Mouse (Mus musculus) hindbrain, embryonic 11.5 days (tissue): ENCODE data around the gene Arhgap10. TPM values are rescaled to one million over a fixed set of nuclear protein-coding genes. Genes with fewer than 3 reads are reported as not detected.

ENCODE experiments used
- ATAC-seq: fragments of 200-750 bp; cut with Nextera tagmentation; 2 replicates; pipeline ENCODE4 v1.8.0; 2017; ENCODE audit warnings: mild to moderate bottlenecking, moderate TSS enrichment, moderate library complexity; ENCODE audit not compliant: low FRiP score
- DNase-seq: peaks from one replicate; pipeline ENCODE4 v3.0.0-alpha.2; 2015; ENCODE audit warnings: low spot score
- H3K27ac ChIP-seq: fragments of 300-500 bp; sonication (generic); 2 replicates; pipeline ENCODE4 v1.5.1; 2014; ENCODE audit warnings: mild to moderate bottlenecking, low read depth, low read length
- H3K27me3 ChIP-seq: fragments of 300-500 bp; sonication (generic); 2 replicates; pipeline ENCODE4 v1.6.1; 2014; ENCODE audit warnings: mild to moderate bottlenecking, low read length, moderate library complexity, mixed read lengths; ENCODE audit not compliant: control insufficient read depth, insufficient read depth
- H3K36me3 ChIP-seq: fragments of 300-500 bp; sonication (generic); 2 replicates; pipeline ENCODE4 v1.6.1; 2014; ENCODE audit warnings: mild to moderate bottlenecking, low read length, moderate library complexity, mixed read lengths; ENCODE audit not compliant: control insufficient read depth, insufficient read depth
- H3K4me1 ChIP-seq: fragments of 300-500 bp; sonication (generic); replicated peaks from 2 replicates; pipeline ENCODE4 v1.6.1; 2014; ENCODE audit warnings: low read length, mixed read lengths; ENCODE audit not compliant: control insufficient read depth, insufficient read depth
- H3K4me2 ChIP-seq: fragments of 300-500 bp; sonication (generic); replicated peaks from 2 replicates; pipeline ENCODE4 v1.6.1; 2014; ENCODE audit warnings: mild to moderate bottlenecking, low read depth, low read length
- H3K4me3 ChIP-seq: fragments of 300-500 bp; sonication (generic); 2 replicates; pipeline ENCODE4 v1.5.1; 2014; ENCODE audit warnings: low read depth, low read length
- H3K9ac ChIP-seq: fragments of 300-500 bp; sonication (generic); 2 replicates; pipeline ENCODE4 v1.6.1; 2014; ENCODE audit warnings: low read depth, low read length
- H3K9me3 ChIP-seq: fragments of 300-500 bp; sonication (generic); 2 replicates; pipeline ENCODE4 v1.6.1; 2016; ENCODE audit warnings: low read length; ENCODE audit not compliant: control insufficient read depth
- WGBS: fragments of 180-500 bp; shearing (Covaris S2); extraction: QIAGEN DNeasy Blood & Tissue Kit; methylation state at CpG from one replicate; pipeline ENCODE4 v1.1.7; 2014; 5-methylcytosine and 5-hydroxymethylcytosine counted together
- polyA plus RNA-seq: library from polyadenylated mRNA; unstranded; fragments of >200 nt; fragmentation: Nextera tagmentation; extraction: Ambion mirVana; gene quantifications from 2 replicates; pipeline ENCODE4 v1.2.1, GENCODE M21; 2014

Arhgap10 gene
- polyA plus RNA-seq, 1 experiment from 2014 or later: 15.4 TPM

GRCm38 (mm10) chr8:77422632-77423252 is 95.0 kb downstream of the Arhgap10 start:
- Histone ChIP-seq H3K9ac (no peak overlapping the region), H3K4me2 (no peak overlapping the region), H3K4me3 (no peak overlapping the region), H3K4me1 (no peaks in the 10 kb centered on the region), H3K36me3 (no peaks in the 10 kb centered on the region), H3K9me3 (no peaks in the 10 kb centered on the region), H3K27me3 (no peaks in the 10 kb centered on the region), H3K27ac (no peak overlapping the region)
- DNase-seq (no peak), ATAC-seq (no peak)
- 87% methylated on average over 15 of the region's 15 CpGs for WGBS

DNA sequence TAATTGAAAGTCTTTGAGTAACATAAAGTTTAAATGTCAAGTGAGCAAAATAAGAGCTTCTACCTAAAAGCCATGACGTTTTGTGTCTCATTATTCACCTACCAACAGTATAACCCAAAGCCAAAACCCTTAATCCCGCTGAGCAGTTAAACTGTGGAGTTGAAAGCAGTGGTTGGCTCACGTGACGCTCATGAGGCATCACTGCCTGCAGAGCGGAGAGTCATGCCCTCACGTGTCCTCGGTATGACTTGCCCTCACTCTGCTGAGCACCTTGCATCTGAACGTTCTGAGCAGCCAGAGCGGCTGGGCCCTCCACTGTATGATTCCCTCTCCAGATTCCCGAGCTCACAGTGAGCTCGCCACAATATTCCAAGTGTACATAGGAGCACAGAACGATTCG is 96.2 kb downstream of the Arhgap10 start:
- ATAC-seq (no peak), DNase-seq (no peak)
- Histone ChIP-seq H3K4me3 (no peak overlapping the region), H3K36me3 (no peaks in the 10 kb centered on the region), H3K4me2 (no peak overlapping the region), H3K9ac (no peak overlapping the region), H3K4me1 (no peaks in the 10 kb centered on the region), H3K27ac (no peak overlapping the region), H3K9me3 (no peaks in the 10 kb centered on the region), H3K27me3 (no peaks in the 10 kb centered on the region)
- WGBS: 93% methylated on average over 13 of the region's 13 CpGs

- no peaks in the 10 kb centered on the region for H3K27me3 ChIP-seq
- H3K27ac ChIP-seq: no peak overlapping the region
- H3K9me3 ChIP-seq: no peaks in the 10 kb centered on the region
- DNase-seq (peak; percentile 84), ATAC-seq (peak; percentile 55; the same call in 1 of the 2 replicates)
- no peak overlapping the region for H3K4me3 ChIP-seq
- WGBS: 51% methylated on average over 4 of the region's 4 CpGs
- no peak overlapping the region for H3K9ac ChIP-seq
- no peak overlapping the region for H3K4me2 ChIP-seq
- H3K36me3 ChIP-seq: no peaks in the 10 kb centered on the region
- H3K4me1 ChIP-seq: no peaks in the 10 kb centered on the region
Observed at GRCm38 (mm10) chr8:77419731-77420130, 98.0 kb downstream of the Arhgap10 start.

DNA sequence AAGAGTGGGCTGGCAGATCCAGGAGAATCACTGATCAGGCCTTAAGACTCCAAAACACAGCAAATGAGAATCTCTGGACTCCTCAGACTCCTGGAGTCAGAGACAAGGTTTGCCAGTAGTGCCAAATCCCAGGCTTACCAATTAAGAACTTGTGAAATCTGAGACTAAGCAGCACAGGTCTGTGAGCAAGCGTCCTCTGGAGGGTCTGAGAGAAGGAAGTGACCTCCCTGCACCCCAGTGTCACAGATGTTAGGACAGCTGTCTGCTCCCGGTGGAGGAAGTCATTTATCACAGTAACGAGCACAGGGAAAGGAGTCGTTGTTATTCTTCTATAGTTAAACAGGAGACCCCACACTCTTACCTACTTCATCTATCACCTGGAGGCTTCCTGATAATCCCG is 101.0 kb downstream of the Arhgap10 start:
- H3K9ac ChIP-seq: no peak overlapping the region
- ATAC-seq (no peak), DNase-seq (no peak)
- H3K4me2 ChIP-seq: no peak overlapping the region
- no peaks in the 10 kb centered on the region for H3K36me3 ChIP-seq
- WGBS: 16% methylated on average over 5 of the region's 5 CpGs
- no peaks in the 10 kb centered on the region for H3K27me3 ChIP-seq
- no peak overlapping the region for H3K4me3 ChIP-seq
- no peak overlapping the region for H3K27ac ChIP-seq
- H3K4me1 ChIP-seq: no peaks in the 10 kb centered on the region
- H3K9me3 ChIP-seq: no peaks in the 10 kb centered on the region

DNA sequence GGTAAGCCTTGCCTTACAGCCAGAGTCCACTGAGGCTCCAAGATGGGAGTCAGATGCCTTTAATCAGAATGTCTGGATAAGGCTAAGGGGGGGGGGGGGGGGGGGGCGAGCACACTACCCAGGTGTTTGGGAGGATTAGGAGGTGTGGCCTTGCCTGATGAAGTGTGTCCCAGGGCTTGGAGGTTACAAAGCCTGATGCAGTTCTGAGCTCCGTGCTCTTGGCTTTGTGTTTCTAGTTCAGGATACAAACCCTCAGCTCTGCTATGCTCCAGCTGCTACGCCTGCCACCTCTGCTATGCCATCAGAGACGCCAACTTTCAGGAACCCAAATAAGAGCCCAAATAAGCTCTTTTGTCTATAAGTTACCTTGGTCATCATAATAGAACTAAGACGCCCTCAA is 101.7 kb downstream of the Arhgap10 start:
- Histone ChIP-seq H3K4me2 (no peak overlapping the region), H3K36me3 (no peaks in the 10 kb centered on the region), H3K4me1 (no peaks in the 10 kb centered on the region), H3K27ac (no peak overlapping the region), H3K9me3 (no peaks in the 10 kb centered on the region), H3K4me3 (no peak overlapping the region), H3K27me3 (no peaks in the 10 kb centered on the region), H3K9ac (no peak overlapping the region)
- WGBS: 72% methylated on average over 4 of the region's 5 CpGs
- no peak for DNase-seq
- no peak for ATAC-seq

DNA sequence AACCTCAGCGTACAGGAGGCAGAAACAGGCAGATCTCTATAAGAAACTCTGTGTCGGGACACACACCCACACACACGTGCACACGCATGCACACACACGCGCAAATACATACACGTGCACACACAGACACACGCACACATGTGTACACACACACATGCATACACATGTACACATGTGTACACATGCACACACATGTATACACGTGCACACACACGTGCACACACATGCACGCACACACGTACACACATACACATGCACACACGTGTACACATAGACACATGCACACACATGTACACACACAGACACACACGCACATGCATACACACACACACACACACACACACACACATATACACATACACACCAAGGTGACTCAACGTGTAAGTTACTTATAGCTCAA is 106.5 kb downstream of the Arhgap10 start:
- Histone ChIP-seq H3K4me2 (no peak overlapping the region), H3K27ac (no peak overlapping the region), H3K9me3 (no peaks in the 10 kb centered on the region), H3K4me1 (no peaks in the 10 kb centered on the region), H3K4me3 (no peak overlapping the region), H3K9ac (no peak overlapping the region), H3K36me3 (no peaks in the 10 kb centered on the region), H3K27me3 (no peaks in the 10 kb centered on the region)
- 94% methylated on average over 15 of the region's 15 CpGs for WGBS
- ATAC-seq (no peak), DNase-seq (no peak)

- WGBS: 82% methylated on average over 9 of the region's 9 CpGs
- DNase-seq: no peak
Observed at GRCm38 (mm10) chr8:77410394-77410793, 107.4 kb downstream of the Arhgap10 start.

DNA sequence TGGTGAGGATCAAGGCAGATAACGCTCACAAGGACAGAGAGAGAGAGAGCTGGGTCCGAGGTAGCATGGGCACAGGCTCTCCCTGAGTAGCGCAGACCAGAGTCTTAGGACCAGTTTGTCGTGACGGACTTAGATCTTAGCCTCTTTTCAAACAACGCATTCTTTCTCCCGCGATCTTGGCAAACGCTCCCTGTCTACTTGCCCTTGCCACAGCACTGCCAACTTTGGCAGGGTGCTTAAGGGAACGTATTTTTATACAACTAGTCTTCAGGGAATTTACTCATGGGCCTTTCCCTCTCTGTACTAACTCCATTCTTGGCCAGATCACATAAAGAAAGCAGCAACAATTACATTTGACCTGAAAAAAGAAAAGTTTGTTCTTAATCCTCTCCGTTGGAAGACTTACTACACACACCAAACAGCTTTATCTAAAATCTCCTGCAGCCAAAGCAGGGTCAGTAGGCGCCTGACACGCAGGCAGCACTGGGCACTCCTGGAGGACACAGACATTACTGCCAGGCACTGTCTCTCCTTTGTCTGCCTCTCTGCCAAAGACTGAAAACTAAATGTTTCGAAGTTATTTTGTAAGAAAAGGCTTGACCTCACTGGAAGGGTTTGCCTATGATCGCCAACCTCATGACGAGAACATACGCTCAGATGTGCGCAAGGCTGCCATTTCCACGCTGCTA is 109.1 kb downstream of the Arhgap10 start:
- Histone ChIP-seq H3K9me3 (no peaks in the 10 kb centered on the region), H3K27me3 (no peaks in the 10 kb centered on the region), H3K4me1 (no peaks in the 10 kb centered on the region), H3K36me3 (no peaks in the 10 kb centered on the region), H3K4me2 (no peak overlapping the region), H3K27ac (no peak overlapping the region), H3K4me3 (no peak overlapping the region), H3K9ac (no peak overlapping the region)
- WGBS: 93% methylated on average over 19 of the region's 19 CpGs
- no peak for DNase-seq
- no peak for ATAC-seq

More at GRCm38 (mm10) chr8:77410394-77410793, 107.4 kb downstream of the Arhgap10 start:
- Histone ChIP-seq H3K9ac (no peak overlapping the region), H3K4me1 (no peaks in the 10 kb centered on the region), H3K4me2 (no peak overlapping the region), H3K27me3 (no peaks in the 10 kb centered on the region), H3K4me3 (no peak overlapping the region), H3K9me3 (no peaks in the 10 kb centered on the region), H3K36me3 (no peaks in the 10 kb centered on the region), H3K27ac (no peak overlapping the region)
- no peak for ATAC-seq

GRCm38 (mm10) chr8:77406846-77407245 is 110.9 kb downstream of the Arhgap10 start:
- no peak overlapping the region for H3K9ac ChIP-seq
- H3K4me2 ChIP-seq: no peak overlapping the region
- H3K27ac ChIP-seq: no peak overlapping the region
- ATAC-seq: peak; percentile 11; the same call in 1 of the 2 replicates
- H3K4me3 ChIP-seq: no peak overlapping the region
- DNase-seq: peak; percentile 54
- WGBS: 64% methylated on average over 13 of the region's 13 CpGs
- H3K9me3 ChIP-seq: no peaks in the 10 kb centered on the region
- H3K4me1 ChIP-seq: no peaks in the 10 kb centered on the region
- no peaks in the 10 kb centered on the region for H3K27me3 ChIP-seq
- H3K36me3 ChIP-seq: no peaks in the 10 kb centered on the region
